Mouse (Mus musculus) lung, embryonic 14.5 days (tissue): ENCODE data around the gene Ebi3. TPM values are rescaled to one million over a fixed set of nuclear protein-coding genes. Genes with fewer than 3 reads are reported as not detected.

Experiments
- ATAC-seq: fragments of 200-750 bp; cut with Nextera tagmentation; 2 replicates; pipeline ENCODE4 v1.8.0; 2017; ENCODE audit warnings: mild to moderate bottlenecking, moderate TSS enrichment, moderate library complexity; ENCODE audit not compliant: insufficient read depth
- DNase-seq: peaks from one replicate; pipeline ENCODE4 v3.0.0-alpha.2; 2015
- H3K27ac ChIP-seq: fragments of 300-500 bp; sonication (generic); 2 replicates; pipeline ENCODE4 v1.5.1; 2014; ENCODE audit warnings: low read depth, mild to moderate bottlenecking, moderate library complexity
- H3K27me3 ChIP-seq: fragments of 300-500 bp; sonication (generic); 2 replicates; pipeline ENCODE4 v1.6.1; 2014; ENCODE audit warnings: low read length, control low read depth; ENCODE audit not compliant: insufficient read depth
- H3K36me3 ChIP-seq: fragments of 300-500 bp; sonication (generic); 2 replicates; pipeline ENCODE4 v1.6.1; 2014; ENCODE audit warnings: control low read depth; ENCODE audit not compliant: insufficient read depth
- H3K4me1 ChIP-seq: fragments of 300-500 bp; sonication (generic); 2 replicates; pipeline ENCODE4 v1.6.1; 2014; ENCODE audit warnings: antibody characterized with exemption, control low read depth; ENCODE audit not compliant: insufficient read depth
- H3K4me2 ChIP-seq: fragments of 300-500 bp; sonication (generic); 2 replicates; pipeline ENCODE4 v1.6.1; 2014; ENCODE audit warnings: mild to moderate bottlenecking
- H3K4me3 ChIP-seq: fragments of 300-500 bp; sonication (generic); 2 replicates; pipeline ENCODE4 v1.5.1; 2014; ENCODE audit warnings: low read depth, low read length
- H3K9ac ChIP-seq: fragments of 300-500 bp; sonication (generic); 2 replicates; pipeline ENCODE4 v1.6.1; 2014
- H3K9me3 ChIP-seq: fragments of 300-500 bp; sonication (generic); 2 replicates; pipeline ENCODE4 v1.6.1; 2016; ENCODE audit warnings: low read depth, low read length, control low read depth
- CTCF ChIP-seq: IDR thresholded peaks from 2 replicates; pipeline ENCODE4 v1.5.1; 2016; ENCODE audit warnings: antibody characterized with exemption, low read depth
- WGBS: fragments of 180-500 bp; shearing (Covaris S2); extraction: QIAGEN DNeasy Blood & Tissue Kit; methylation state at CpG from one replicate; pipeline ENCODE4 v1.1.7; 2014; 5-methylcytosine and 5-hydroxymethylcytosine counted together
- polyA plus RNA-seq: library from polyadenylated mRNA; unstranded; fragments of >200 nt; fragmentation: Nextera tagmentation; extraction: Ambion mirVana; gene quantifications from 2 replicates; pipeline ENCODE4 v1.2.1, GENCODE M21; 2014

Gene Ebi3
- polyA plus RNA-seq, 1 experiment from 2014 or later: 1.7 TPM

- H3K4me2 ChIP-seq: peak overlapping the region; percentile 85
- peak overlapping the region; percentile 58 for H3K9ac ChIP-seq
- 31% methylated on average over 2 of the region's 2 CpGs for WGBS
- H3K36me3 ChIP-seq: peaks cover 18% of the 10 kb centered on the region; the same call in 1 of the 2 replicates
- no peak for TF ChIP-seq CTCF
- no peaks in the 10 kb centered on the region for H3K27me3 ChIP-seq
- no peak for ATAC-seq
- no peaks in the 10 kb centered on the region for H3K4me1 ChIP-seq
- DNase-seq: no peak
- no peaks in the 10 kb centered on the region for H3K9me3 ChIP-seq
- H3K27ac ChIP-seq: 0 out of 2 replicates have a peak overlapping the region, but pooled peaks have one; percentile 97
- peak overlapping the region; percentile 53 for H3K4me3 ChIP-seq
Observed at GRCm38 (mm10) chr17:55958584-55958886, 6.1 kb downstream of the Ebi3 start.

DNA sequence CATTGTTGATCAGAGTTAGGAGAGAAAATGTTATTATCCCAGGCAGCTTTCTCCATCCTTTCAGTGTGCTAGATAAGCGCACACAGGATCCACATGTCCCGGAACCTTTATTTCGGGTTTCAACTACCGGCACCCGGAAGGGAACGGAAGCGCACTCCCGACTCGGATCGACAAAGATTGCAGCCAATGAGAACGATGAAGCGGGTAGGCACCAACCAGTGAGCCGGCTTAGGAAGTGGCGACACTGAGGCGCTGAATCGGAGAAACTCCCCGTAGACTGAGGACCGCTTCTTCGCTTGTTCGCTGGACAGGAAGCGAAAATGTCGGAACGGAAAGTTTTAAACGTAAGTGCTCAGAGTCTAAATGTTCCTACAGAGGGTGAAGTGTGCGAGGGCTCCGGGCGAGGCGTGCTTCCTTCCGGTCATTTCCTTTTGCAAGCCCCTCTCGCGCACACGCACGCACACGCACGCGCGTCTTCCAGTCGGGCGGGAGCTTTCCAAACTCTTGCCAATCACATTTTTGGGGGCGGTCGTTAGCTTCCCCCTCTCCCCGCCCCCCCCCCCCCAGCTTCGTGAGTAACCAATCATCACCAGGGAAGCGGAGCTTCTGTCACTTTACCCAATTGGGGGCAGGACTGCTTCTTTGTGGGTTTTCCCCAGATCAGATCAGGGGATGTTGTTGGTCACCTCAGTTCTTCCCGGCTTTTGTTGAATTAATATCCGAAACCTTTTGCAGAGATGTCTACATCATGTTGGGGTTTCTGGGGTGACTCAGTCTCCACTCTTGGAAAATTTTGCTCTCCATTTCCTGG, 6.7 kb downstream of the Ebi3 start, which contains the start of gene Yju2:
Gene Yju2, plus strand, starts transcription at position 182 of the 811 bp plus-strand sequence.
- TF ChIP-seq CTCF: no peak
- Histone ChIP-seq H3K4me3 (peak within 1 kb of the TSS; percentile 53), H3K27ac (peak within 1 kb of the TSS; percentile 97), H3K4me2 (peak within 1 kb of the TSS; percentile 85), H3K9ac (peak within 1 kb of the TSS; percentile 58), H3K9me3 (no peaks in the 10 kb centered on the region), H3K27me3 (no peaks in the 10 kb centered on the region), H3K36me3 (peaks cover 24% of the 10 kb centered on the region; the same call in 1 of the 2 replicates), H3K4me1 (no peaks in the 10 kb centered on the region)
- DNase-seq (peak; percentile 98), ATAC-seq (peak; percentile 93)
- WGBS: under 1% methylated on average over 45 of the region's 46 CpGs

- DNase-seq (no peak), ATAC-seq (no peak)
- H3K4me3 ChIP-seq: peak overlapping the region; percentile 53
- peak overlapping the region; percentile 97 for H3K27ac ChIP-seq
- H3K9me3 ChIP-seq: no peaks in the 10 kb centered on the region
- H3K36me3 ChIP-seq: peaks cover 34% of the 10 kb centered on the region; the same call in 1 of the 2 replicates
- TF ChIP-seq CTCF: no peak
- H3K4me2 ChIP-seq: peak overlapping the region; percentile 85
- H3K9ac ChIP-seq: peak overlapping the region; percentile 37
- WGBS: 71% methylated on average over 10 of the region's 10 CpGs
- no peaks in the 10 kb centered on the region for H3K4me1 ChIP-seq
- no peaks in the 10 kb centered on the region for H3K27me3 ChIP-seq
Observed at GRCm38 (mm10) chr17:55959946-55960740, 7.7 kb downstream of the Ebi3 start.

DNA sequence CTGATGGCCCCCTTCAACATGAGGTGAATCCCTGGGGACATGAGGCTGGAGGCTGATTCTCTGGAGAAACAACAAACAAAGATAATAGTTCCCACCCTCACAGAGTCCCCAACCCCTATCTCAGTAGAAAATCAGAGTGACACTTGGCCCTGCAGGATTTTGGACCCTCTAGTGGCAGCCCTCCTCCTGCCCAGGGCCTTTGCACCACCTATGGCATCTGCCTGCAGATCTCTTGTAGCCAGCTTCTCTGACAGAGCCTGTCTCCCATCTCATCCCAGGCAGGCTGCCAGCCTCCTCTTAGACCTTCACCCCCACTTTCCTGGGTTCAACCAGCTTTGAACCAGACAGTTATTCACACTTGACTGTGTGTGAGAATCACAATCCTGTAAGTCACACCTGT, 8.4 kb downstream of the Ebi3 start:
- H3K27ac ChIP-seq: no peak overlapping the region
- no peak overlapping the region for H3K4me2 ChIP-seq
- H3K4me1 ChIP-seq: no peaks in the 10 kb centered on the region
- no peak for TF ChIP-seq CTCF
- no peak overlapping the region for H3K9ac ChIP-seq
- no peak overlapping the region for H3K4me3 ChIP-seq
- no peaks in the 10 kb centered on the region for H3K9me3 ChIP-seq
- no peaks in the 10 kb centered on the region for H3K27me3 ChIP-seq
- peaks cover 35% of the 10 kb centered on the region; the same call in 1 of the 2 replicates for H3K36me3 ChIP-seq
- ATAC-seq (no peak), DNase-seq (no peak)

DNA sequence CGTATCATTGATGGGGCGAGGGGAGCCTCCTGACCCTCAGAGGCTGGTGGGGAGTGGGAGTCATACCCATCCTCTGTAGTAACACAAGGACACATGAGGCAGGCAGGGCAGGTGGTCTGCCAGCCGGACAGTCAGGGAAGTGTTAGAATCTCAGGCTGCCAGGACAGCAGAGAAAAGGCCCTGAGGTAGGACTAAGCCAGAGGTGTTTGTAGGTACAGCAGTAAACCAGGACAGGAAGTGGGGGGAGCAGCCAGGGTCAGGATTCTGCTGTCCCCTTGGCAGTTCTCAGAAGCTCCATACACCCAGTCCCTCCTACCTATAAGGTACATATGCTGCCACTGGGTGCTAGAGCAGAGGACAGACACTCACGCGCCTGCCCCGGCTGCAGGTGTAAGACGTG, 9.2 kb downstream of the Ebi3 start:
- WGBS: 90% methylated on average over 7 of the region's 7 CpGs
- H3K36me3 ChIP-seq: peaks cover 41% of the 10 kb centered on the region; the same call in 1 of the 2 replicates
- H3K4me3 ChIP-seq: no peak overlapping the region
- ATAC-seq: no peak
- H3K27me3 ChIP-seq: no peaks in the 10 kb centered on the region
- no peak overlapping the region for H3K27ac ChIP-seq
- no peaks in the 10 kb centered on the region for H3K4me1 ChIP-seq
- no peaks in the 10 kb centered on the region for H3K9me3 ChIP-seq
- H3K9ac ChIP-seq: no peak overlapping the region
- H3K4me2 ChIP-seq: no peak overlapping the region
- no peak for TF ChIP-seq CTCF
- no peak for DNase-seq

DNA sequence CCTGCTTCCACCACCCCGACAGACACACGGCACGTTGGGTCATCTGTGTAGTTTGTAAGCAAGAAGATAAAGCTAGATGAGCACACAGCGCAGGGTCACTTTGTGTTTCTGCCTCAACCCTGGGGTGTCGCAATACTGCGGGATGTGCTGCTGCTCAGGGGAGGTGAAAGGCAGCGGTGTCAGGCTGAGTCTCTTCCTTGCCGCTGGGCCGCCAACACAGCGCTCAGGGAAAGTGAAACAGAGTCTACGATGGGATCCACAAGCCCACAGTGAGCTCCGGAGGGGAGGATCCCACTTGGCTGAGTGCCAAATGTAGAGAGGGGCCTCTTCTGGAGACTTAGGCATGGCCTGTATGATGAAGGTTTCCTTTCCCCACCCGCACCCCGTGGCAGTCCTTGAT, 10.7 kb downstream of the Ebi3 start:
- ATAC-seq (no peak), DNase-seq (peak; percentile 56)
- Histone ChIP-seq H3K9me3 (no peaks in the 10 kb centered on the region), H3K4me3 (no peak overlapping the region), H3K9ac (no peak overlapping the region; the same call in 1 of the 2 replicates), H3K36me3 (peaks cover 52% of the 10 kb centered on the region; the same call in 1 of the 2 replicates), H3K4me1 (no peaks in the 10 kb centered on the region), H3K27me3 (no peaks in the 10 kb centered on the region), H3K4me2 (no peak overlapping the region), H3K27ac (no peak overlapping the region; the same call in 1 of the 2 replicates)
- 55% methylated on average over 14 of the region's 14 CpGs for WGBS
- no peak for TF ChIP-seq CTCF

GRCm38 (mm10) chr17:55964496-55964895, 12.1 kb downstream of the Ebi3 start:
- peaks cover 57% of the 10 kb centered on the region; the same call in 1 of the 2 replicates for H3K36me3 ChIP-seq
- 92% methylated on average over 10 of the region's 10 CpGs for WGBS
- DNase-seq: no peak
- H3K4me2 ChIP-seq: no peak overlapping the region
- ATAC-seq: no peak
- no peaks in the 10 kb centered on the region for H3K27me3 ChIP-seq
- H3K27ac ChIP-seq: no peak overlapping the region
- no peaks in the 10 kb centered on the region for H3K4me1 ChIP-seq
- no peak for TF ChIP-seq CTCF
- no peaks in the 10 kb centered on the region for H3K9me3 ChIP-seq
- no peak overlapping the region for H3K4me3 ChIP-seq
- no peak overlapping the region for H3K9ac ChIP-seq
